Mouse (Mus musculus): ENCODE measurements around the gene Spsb3. TPM values are rescaled to one million over a fixed set of nuclear protein-coding genes. Genes with fewer than 3 reads are reported as not detected.

Gene Spsb3
- total and polyA plus RNA-seq, 3 experiments, result 14.4 to 23.3 (median 21.3) TPM

GRCm38 (mm10) chr17:24841133-24841532 lies 45.3 kb upstream of the Spsb3 start:
- H3K27me3 ChIP-seq (replicated peaks), result peaks cover 15% of the 10 kb centered on the region
- in situ Hi-C loops (cut with MboI; ENCODE audit: low pct_ligation_motif_present, low pct_unique_long_range_greater_than_20kb, low sequenced_read_pairs) (no loop called here), dilution Hi-C loops (cut with MboI; ENCODE audit: extremely low pct_ligation_motif_present, extremely low pct_unique_long_range_greater_than_20kb, low sequenced_read_pairs) (no loop called here)
- peak; percentile 17 for DNase-seq (ENCODE audit: extremely low read depth)
- no peak overlapping the region for H3K9ac ChIP-seq (ENCODE audit: insufficient read depth, low read depth)
- H3K79me2 ChIP-seq (replicated peaks; ENCODE audit: control insufficient read depth, extremely low read depth, insufficient read depth, poor library complexity, severe bottlenecking), result no peaks in the 10 kb centered on the region
- no peak overlapping the region for H3K4me2 ChIP-seq (ENCODE audit: insufficient read depth, low read depth, poor library complexity, severe bottlenecking)
- no peaks in the 10 kb centered on the region for H3K36me3 ChIP-seq (replicated peaks in 1 of 2; ENCODE audit: control insufficient read depth in 1 of 2, insufficient read depth in 1 of 2, low read length in 1 of 2)
- peaks cover 0 to 6% of the 10 kb centered on the region in 2 experiments; a peak in 1 of 4 replicates for H3K4me1 ChIP-seq (ENCODE audit: control insufficient read depth in 1 of 2, insufficient read depth in 2 of 2)
- no peaks in the 10 kb centered on the region for H3K9me3 ChIP-seq (replicated peaks; ENCODE audit: low read length)
- no peak overlapping the region for H3K4me3 ChIP-seq (replicated peaks in 1 of 3; ENCODE audit: low read depth in 2 of 3, low read length in 2 of 3, poor library complexity in 1 of 3)
- H3K27ac ChIP-seq (ENCODE audit: insufficient read depth, low read depth), result no peak overlapping the region
- TF ChIP-seq BHLHE40 (IDR thresholded peaks at IDR 0.05; ENCODE audit: low read depth, low read length) (no peak), SMC3 (IDR thresholded peaks at IDR 0.05; ENCODE audit: low read depth, low read length) (peak; percentile 73), CTCF (conservative IDR thresholded peaks at IDR 0.05 in 1 of 2, IDR thresholded peaks at IDR 0.05 in 1 of 2; ENCODE audit: low read depth in 2 of 2, low read length in 2 of 2) (peak; percentile 38 to 79; a peak in 3 of 4 replicates), RAD21 (IDR thresholded peaks at IDR 0.05; ENCODE audit: low read depth, low read length) (peak; percentile 61)

GRCm38 (mm10) chr17:24842631-24843030 lies 43.8 kb upstream of the Spsb3 start:
- in situ Hi-C loops (cut with MboI; ENCODE audit: low pct_ligation_motif_present, low pct_unique_long_range_greater_than_20kb, low sequenced_read_pairs) (no loop called here), dilution Hi-C loops (cut with MboI; ENCODE audit: extremely low pct_ligation_motif_present, extremely low pct_unique_long_range_greater_than_20kb, low sequenced_read_pairs) (no loop called here)
- Histone ChIP-seq H3K4me1 (ENCODE audit: control insufficient read depth in 1 of 2, insufficient read depth in 2 of 2) (peaks cover 0 to 6% of the 10 kb centered on the region in 2 experiments; a peak in 1 of 4 replicates), H3K9ac (ENCODE audit: insufficient read depth, low read depth) (no peak overlapping the region), H3K36me3 (replicated peaks in 1 of 2; ENCODE audit: control insufficient read depth in 1 of 2, insufficient read depth in 1 of 2, low read length in 1 of 2) (peaks cover 0 to 4% of the 10 kb centered on the region in 2 experiments), H3K27me3 (replicated peaks) (peaks cover 13% of the 10 kb centered on the region), H3K4me2 (ENCODE audit: insufficient read depth, low read depth, poor library complexity, severe bottlenecking) (no peak overlapping the region), H3K79me2 (replicated peaks; ENCODE audit: control insufficient read depth, extremely low read depth, insufficient read depth, poor library complexity, severe bottlenecking) (no peaks in the 10 kb centered on the region), H3K4me3 (replicated peaks in 1 of 3; ENCODE audit: low read depth in 2 of 3, low read length in 2 of 3, poor library complexity in 1 of 3) (no peak overlapping the region), H3K27ac (ENCODE audit: insufficient read depth, low read depth) (no peak overlapping the region), H3K9me3 (replicated peaks; ENCODE audit: low read length) (no peaks in the 10 kb centered on the region)
- DNase-seq (ENCODE audit: extremely low read depth), result no peak
- TF ChIP-seq GABPA (IDR thresholded peaks at IDR 0.05; ENCODE audit: insufficient replicate concordance, low read depth, low read length), result no peak
- TF ChIP-seq UBTF (IDR thresholded peaks at IDR 0.05; ENCODE audit: low read depth, low read length), result no peak
- TF ChIP-seq ETS1 (conservative IDR thresholded peaks at IDR 0.05; ENCODE audit: low read depth, low read length), result no peak
- no peak for TF ChIP-seq SIN3A (IDR thresholded peaks at IDR 0.05; ENCODE audit: low read length)
- no peak for TF ChIP-seq NRF1 (IDR thresholded peaks at IDR 0.05; ENCODE audit: low read depth, low read length)
- TF ChIP-seq HCFC1 (IDR thresholded peaks at IDR 0.05; ENCODE audit: low read depth, low read length), result no peak
- no peak for TF ChIP-seq ZNF384 (IDR thresholded peaks at IDR 0.05; ENCODE audit: low read depth, low read length)
- TF ChIP-seq RCOR1 (conservative IDR thresholded peaks at IDR 0.05; ENCODE audit: low read depth, low read length), result no peak
- no peak for TF ChIP-seq TCF12 (IDR thresholded peaks at IDR 0.05; ENCODE audit: low read depth, low read length)
- TF ChIP-seq ELF1 (IDR thresholded peaks at IDR 0.05; ENCODE audit: low read depth, low read length), result no peak
- no peak for TF ChIP-seq MAFK (IDR thresholded peaks at IDR 0.05; ENCODE audit: insufficient replicate concordance, low read length)
- TF ChIP-seq PAX5 (IDR thresholded peaks at IDR 0.05; ENCODE audit: low read length), result no peak
- TF ChIP-seq NELFE (IDR thresholded peaks at IDR 0.05; ENCODE audit: low read depth, low read length), result no peak
- TF ChIP-seq USF2 (conservative IDR thresholded peaks at IDR 0.05; ENCODE audit: low read depth, low read length), result no peak
- no peak for TF ChIP-seq JUND (conservative IDR thresholded peaks at IDR 0.05; ENCODE audit: low read depth, low read length)
- TF ChIP-seq CTCF (conservative IDR thresholded peaks at IDR 0.05 in 1 of 2, IDR thresholded peaks at IDR 0.05 in 1 of 2; ENCODE audit: low read depth in 2 of 2, low read length in 2 of 2), result peak in 1 of 2 experiments; percentile 71; a peak in 2 of 4 replicates
- TF ChIP-seq SMC3 (IDR thresholded peaks at IDR 0.05; ENCODE audit: low read depth, low read length), result peak; percentile 38
- no peak for TF ChIP-seq POLR2A (IDR thresholded peaks at IDR 0.05; ENCODE audit: low read depth, low read length)
- TF ChIP-seq E2F4 (IDR thresholded peaks at IDR 0.05; ENCODE audit: insufficient replicate concordance, low read depth, low read length), result no peak
- no peak for TF ChIP-seq ZMIZ1 (IDR thresholded peaks at IDR 0.05; ENCODE audit: low read depth, low read length)
- TF ChIP-seq MAX (IDR thresholded peaks at IDR 0.05; ENCODE audit: low read length), result no peak
- TF ChIP-seq JUN (IDR thresholded peaks at IDR 0.05; ENCODE audit: insufficient read depth, low read depth, low read length), result no peak
- no peak for TF ChIP-seq BHLHE40 (IDR thresholded peaks at IDR 0.05; ENCODE audit: low read depth, low read length)
- TF ChIP-seq MXI1 (IDR thresholded peaks at IDR 0.05; ENCODE audit: low read depth, low read length), result no peak
- TF ChIP-seq CHD2 (IDR thresholded peaks at IDR 0.05; ENCODE audit: low read length), result no peak
- peak; percentile 71; the same call in 1 of the 2 replicates for TF ChIP-seq MYC (IDR thresholded peaks at IDR 0.05; ENCODE audit: low read depth, low read length)
- no peak for TF ChIP-seq USF1 (IDR thresholded peaks at IDR 0.05; ENCODE audit: low read depth, low read length)
- no peak for TF ChIP-seq IRF4 (IDR thresholded peaks at IDR 0.05; ENCODE audit: low read depth, low read length)
- TF ChIP-seq CHD1 (IDR thresholded peaks at IDR 0.05; ENCODE audit: low read depth, low read length), result no peak
- TF ChIP-seq RAD21 (IDR thresholded peaks at IDR 0.05; ENCODE audit: low read depth, low read length), result peak; percentile 68
- TF ChIP-seq TBP (conservative IDR thresholded peaks at IDR 0.05; ENCODE audit: low read depth, low read length), result no peak
- no peak for TF ChIP-seq ZC3H11A (IDR thresholded peaks at IDR 0.05; ENCODE audit: low read depth, low read length)
- TF ChIP-seq KAT2A (IDR thresholded peaks at IDR 0.05; ENCODE audit: insufficient replicate concordance, low read length), result no peak

All from CH12.LX (cell line).